Mouse (Mus musculus): ENCODE measurements around the gene Acat2.
"Not testable (repeated sequence)": the region's sequence is repeated elsewhere in the genome, so short reads cannot be mapped to it uniquely, and the experiment has no call there.

Acat2 gene

GRCm38 (mm10) chr17:12956664-12957063, 3.9 kb downstream of the Acat2 start:
- DNase-seq = no peak

- DNase-seq = no peak
These were observed 10.9 kb downstream of the Acat2 start for GRCm38 (mm10) chr17:12949669-12950068.

GRCm38 (mm10) chr17:12942459-12943162, 17.9 kb downstream of the Acat2 start:
- DNase-seq = no peak

- no peak for DNase-seq
These were observed 18.8 kb downstream of the Acat2 start for GRCm38 (mm10) chr17:12941543-12942260.

- DNase-seq = no peak
These were observed 20.3 kb downstream of the Acat2 start, which contains the start of gene Acat3 for GRCm38 (mm10) chr17:12940151-12940805. Gene Acat3, minus strand, starts transcription at chr17:12940600.

GRCm38 (mm10) chr17:12939377-12940148, 21.0 kb downstream of the Acat2 start:
- DNase-seq = not testable (repeated sequence)

GRCm38 (mm10) chr17:12938077-12938476, 22.5 kb downstream of the Acat2 start:
- no peak for DNase-seq

GRCm38 (mm10) chr17:12937412-12937970, 23.1 kb downstream of the Acat2 start:
- DNase-seq = no peak

GRCm38 (mm10) chr17:12935719-12936118, 24.8 kb downstream of the Acat2 start:
- DNase-seq = no peak

- not testable (repeated sequence) for DNase-seq
These were observed 29.0 kb downstream of the Acat2 start for GRCm38 (mm10) chr17:12931576-12931975.

- no peak for DNase-seq
These were observed 34.8 kb downstream of the Acat2 start for GRCm38 (mm10) chr17:12925703-12926180.

GRCm38 (mm10) chr17:12925001-12925400, 35.5 kb downstream of the Acat2 start:
- no peak for DNase-seq

GRCm38 (mm10) chr17:12921073-12921472, 39.5 kb downstream of the Acat2 start:
- DNase-seq = no peak

GRCm38 (mm10) chr17:12916588-12917380, 43.8 kb downstream of the Acat2 start:
- no peak for DNase-seq

GRCm38 (mm10) chr17:12915881-12916583, 44.5 kb downstream of the Acat2 start, which contains the start of gene Mrpl18:
Gene Mrpl18, minus strand, starts transcription at chr17:12916345.
- DNase-seq = peak; percentile 97

GRCm38 (mm10) chr17:12915488-12915880, 45.1 kb downstream of the Acat2 start, which contains the start of gene Tcp1:
Gene Tcp1, plus strand, starts transcription at chr17:12915701.
- no peak for DNase-seq

- no peak for DNase-seq
These were observed 50.2 kb downstream of the Acat2 start for GRCm38 (mm10) chr17:12910391-12910790.

- no peak for DNase-seq
These were observed 50.9 kb downstream of the Acat2 start, which contains the start of gene Pnldc1 for GRCm38 (mm10) chr17:12909361-12910280. Gene Pnldc1, minus strand, starts transcription at chr17:12910230.

- no peak for DNase-seq
These were observed 54.1 kb downstream of the Acat2 start for GRCm38 (mm10) chr17:12906436-12906835.
